Mouse (Mus musculus): Measurements from ENCODE around the gene Camk2d.

Camk2d gene

GRCm38 (mm10) chr3:126657895-126658294 is 61.8 kb downstream of the Camk2d start:
- no peak for DNase-seq

GRCm38 (mm10) chr3:126658791-126659190 is 62.7 kb downstream of the Camk2d start:
- no peak for DNase-seq

- DNase-seq: no peak
These were observed 63.1 kb downstream of the Camk2d start for GRCm38 (mm10) chr3:126659235-126659634.

GRCm38 (mm10) chr3:126659832-126660564 is 63.9 kb downstream of the Camk2d start:
- DNase-seq: peak; percentile 62

GRCm38 (mm10) chr3:126660575-126660974 is 64.5 kb downstream of the Camk2d start:
- DNase-seq: no peak

- no peak for DNase-seq
These were observed 64.9 kb downstream of the Camk2d start for GRCm38 (mm10) chr3:126660986-126661385.

GRCm38 (mm10) chr3:126661920-126662319 is 65.8 kb downstream of the Camk2d start:
- DNase-seq: no peak

- DNase-seq: no peak
These were observed 67.3 kb downstream of the Camk2d start for GRCm38 (mm10) chr3:126663436-126663835.

GRCm38 (mm10) chr3:126665866-126666265 is 69.8 kb downstream of the Camk2d start:
- no peak for DNase-seq

- DNase-seq: no peak
These were observed 70.9 kb downstream of the Camk2d start for GRCm38 (mm10) chr3:126667019-126667418.

GRCm38 (mm10) chr3:126667451-126667850 is 71.3 kb downstream of the Camk2d start:
- DNase-seq: peak; percentile 59

GRCm38 (mm10) chr3:126668123-126668522 is 72.0 kb downstream of the Camk2d start:
- DNase-seq: no peak

- no peak for DNase-seq
These were observed 72.6 kb downstream of the Camk2d start for GRCm38 (mm10) chr3:126668692-126669091.

GRCm38 (mm10) chr3:126670413-126670812 is 74.3 kb downstream of the Camk2d start:
- no peak for DNase-seq

- DNase-seq: no peak
These were observed 75.2 kb downstream of the Camk2d start for GRCm38 (mm10) chr3:126671292-126671691.

- no peak for DNase-seq
These were observed 84.9 kb downstream of the Camk2d start for GRCm38 (mm10) chr3:126681051-126681450.

GRCm38 (mm10) chr3:126681996-126682395 is 85.9 kb downstream of the Camk2d start:
- DNase-seq: no peak

GRCm38 (mm10) chr3:126685363-126685762 is 89.3 kb downstream of the Camk2d start:
- DNase-seq: no peak

- DNase-seq: no peak
These were observed 91.0 kb downstream of the Camk2d start for GRCm38 (mm10) chr3:126687150-126687549.

- no peak for DNase-seq
These were observed 92.4 kb downstream of the Camk2d start for GRCm38 (mm10) chr3:126688516-126688915.

GRCm38 (mm10) chr3:126690627-126691505 is 94.8 kb downstream of the Camk2d start:
- no peak for DNase-seq

- DNase-seq: no peak
These were observed 95.5 kb downstream of the Camk2d start for GRCm38 (mm10) chr3:126691565-126691964.

GRCm38 (mm10) chr3:126692797-126693196 is 96.7 kb downstream of the Camk2d start:
- no peak for DNase-seq

- peak; percentile 41 for DNase-seq
These were observed 97.2 kb downstream of the Camk2d start for GRCm38 (mm10) chr3:126693302-126693701.

Data from kidney, adult 11 months (tissue).